ENCODE assay signal across 31 mouse cellular contexts in genomic region chr15:101522556-101523232, GRCm38 (mm10). TPM values are rescaled to one million over a fixed set of nuclear protein-coding genes. Genes with fewer than 3 reads are reported as not detected.
DNase-seq lines count a peak whose midpoint lies in the region; ATAC-seq and TF ChIP-seq lines count a peak whose summit lies in the region.
"Had no signal": no experiment of that assay in that cellular context is flagged by ENCODE, and none has a peak within 500 bp of the region (broad histone marks: within the 10 kb centered on the region; RNA-seq: fewer than 3 reads in every experiment).

No protein-coding gene starts in this region.

- no peaks in the 10 kb centered on the region for H3K9me3 ChIP-seq in liver, embryonic 11.5 days (ENCODE audit: control insufficient read depth, low read length)
- H3K9me3 ChIP-seq: embryonic facial prominence, embryonic 12.5 days; heart, embryonic 15.5 days; neural tube, embryonic 15.5 days had no signal

- no peak for TF ChIP-seq POLR2A in liver, adult 2 months (IDR thresholded peaks at IDR 0.05; ENCODE audit: extremely low read depth, insufficient read depth, low read length)

- 54% methylated on average over 4 of the region's 4 CpGs for WGBS in liver, adult 2 months
- 67% methylated on average over 4 of the region's 4 CpGs for WGBS in liver, embryonic 11.5 days

- H3K27ac ChIP-seq in liver, adult 2 months (replicated peaks; ENCODE audit: insufficient read depth, low read depth, low read length): no peak overlapping the region
- no peak overlapping the region for H3K27ac ChIP-seq in liver, embryonic 11.5 days (ENCODE audit: low read depth, low read length)
- H3K27ac ChIP-seq: embryonic facial prominence, embryonic 12.5 days; heart, embryonic 15.5 days; hindbrain, postnatal 0 days; neural tube, embryonic 15.5 days had no signal

- H3K27me3 ChIP-seq in liver, adult 2 months (ENCODE audit: control insufficient read depth, insufficient read depth, low read length): no peaks in the 10 kb centered on the region; the same call in 1 of the 2 replicates
- H3K27me3 ChIP-seq in liver, embryonic 11.5 days (replicated peaks; ENCODE audit: control insufficient read depth, insufficient read depth, low read length): peaks cover 2% of the 10 kb centered on the region; the same call in 1 of the 2 replicates
- H3K27me3 ChIP-seq: embryonic facial prominence, embryonic 12.5 days had no signal

- TF ChIP-seq CTCF in liver, adult 2 months (IDR thresholded peaks at IDR 0.05; ENCODE audit: low read depth, low read length): no peak

- no peaks in the 10 kb centered on the region for H3K4me1 ChIP-seq in liver, adult 2 months (ENCODE audit: control insufficient read depth, insufficient read depth, low read length)
- H3K4me1 ChIP-seq in liver, embryonic 11.5 days (replicated peaks; ENCODE audit: control insufficient read depth, insufficient read depth, low read length): no peaks in the 10 kb centered on the region
- H3K4me1 ChIP-seq: embryonic facial prominence, embryonic 12.5 days; heart, embryonic 15.5 days; neural tube, embryonic 15.5 days had no signal

- no peak overlapping the region for H3K9ac ChIP-seq in liver, adult 2 months (ENCODE audit: low read depth, low read length)
- H3K9ac ChIP-seq in liver, embryonic 11.5 days (ENCODE audit: low read depth, low read length): no peak overlapping the region
- H3K9ac ChIP-seq: embryonic facial prominence, embryonic 12.5 days; heart, embryonic 15.5 days; neural tube, embryonic 15.5 days had no signal

- H3K79me2 ChIP-seq in liver, adult 2 months (ENCODE audit: control insufficient read depth, insufficient read depth, low read length): no peaks in the 10 kb centered on the region

- H3K4me2 ChIP-seq in liver, embryonic 11.5 days: no peak overlapping the region
- H3K4me2 ChIP-seq: embryonic facial prominence, embryonic 12.5 days; heart, embryonic 15.5 days; neural tube, embryonic 15.5 days had no signal

- H3K4me3 ChIP-seq in liver, adult 2 months (ENCODE audit: insufficient read depth, low read depth, low read length): no peak overlapping the region
- H3K4me3 ChIP-seq in liver, embryonic 11.5 days (ENCODE audit: low read depth, low read length): no peak overlapping the region
- H3K4me3 ChIP-seq: embryonic facial prominence, embryonic 12.5 days; heart, embryonic 15.5 days; neural tube, embryonic 15.5 days had no signal

- no peaks in the 10 kb centered on the region for H3K36me3 ChIP-seq in liver, adult 2 months (ENCODE audit: control insufficient read depth, insufficient read depth, low read length)
- H3K36me3 ChIP-seq in liver, embryonic 11.5 days (ENCODE audit: control insufficient read depth, insufficient read depth, low read length): no peaks in the 10 kb centered on the region
- H3K36me3 ChIP-seq: embryonic facial prominence, embryonic 12.5 days; G1E; heart, embryonic 15.5 days; neural tube, embryonic 15.5 days had no signal

- ATAC-seq in liver, embryonic 11.5 days (replicated peaks; ENCODE audit: low FRiP score): no peak
- no peak for ATAC-seq in cerebellum, adult (ENCODE audit: insufficient number of reproducible peaks, low FRiP score, low TSS enrichment)
- ATAC-seq: activated CD4-positive, CD25-positive, alpha-beta regulatory T cell, adult 4 months; CD4-positive, CD25-positive, alpha-beta regulatory T cell, adult 4 months; forebrain, embryonic 16.5 days; hindbrain, postnatal 0 days; midbrain, embryonic 16.5 days had no signal

- DNase-seq in adrenal gland, adult 2 months: peak; percentile 21
- no peak for DNase-seq in adrenal gland, postnatal 25 days
- DNase-seq in liver, adult 2 months (ENCODE audit: extremely low read depth, low read depth, low spot score): peak; percentile 1
- DNase-seq in liver, embryonic 11.5 days (ENCODE audit: low spot score): no peak
- DNase-seq in kidney, postnatal 25 days: peak; percentile 32 to 70
- DNase-seq in testis, postnatal 14 days (ENCODE audit: low spot score): no peak
- DNase-seq: cerebellum, adult 8-10 months; gastrocnemius, postnatal 36 days; heart, postnatal 4 days; lung, postnatal 14 days had no signal

RNA-seq across cellular contexts. Expression of gene Gm49425, which starts 5.6 kb away (rescaled TPM):
- total RNA-seq in adrenal gland, adult 2 months (2021): not detected
- not detected in 2 replicates for polyA plus RNA-seq in adrenal gland, adult 2 months (2012; rRNA removed)
- not detected in 2 replicates for total RNA-seq in adrenal gland, postnatal 25 days (2021)
- total RNA-seq in liver, adult 2 months (2014; rRNA removed): not detected in 2 replicates
- polyA plus RNA-seq in liver, adult 2 months (2012; rRNA removed): not detected in 2 replicates
- polyA plus RNA-seq in liver, embryonic 11.5 days (2014; fragmentation: Nextera tagmentation; extraction: Ambion mirVana): not detected in 2 replicates
- total RNA-seq: adrenal gland, postnatal 4 days; common myeloid progenitor, adult 5-6 weeks; G1E; gastrocnemius, postnatal 36 days; heart, adult 8-10 months; heart, postnatal 4 days; hindbrain, postnatal 0 days; layer of hippocampus, adult 18-20 months; layer of hippocampus, postnatal 25 days; left cerebral cortex, postnatal 25 days; megakaryocyte-erythroid progenitor cell, adult 5-6 weeks had no signal
- polyA plus RNA-seq: activated CD4-positive, CD25-positive, alpha-beta regulatory T cell, adult 4 months; CD4-positive, CD25-positive, alpha-beta regulatory T cell, adult 4 months; embryonic facial prominence, embryonic 12.5 days; forebrain, embryonic 16.5 days; G1E; heart, embryonic 15.5 days; hindbrain, postnatal 0 days; liver, embryonic 16.5 days; midbrain, embryonic 16.5 days; spleen, adult 2 months; stomach, embryonic 14.5 days had no signal

RNA-seq across cellular contexts. Expression of gene Krt84, which starts 9.9 kb away (rescaled TPM):
- not detected for total RNA-seq in adrenal gland, adult 2 months (2021)
- polyA plus RNA-seq in adrenal gland, adult 2 months (2012; rRNA removed): not detected in 2 replicates
- not detected in 2 replicates for total RNA-seq in adrenal gland, postnatal 25 days (2021)
- not detected in 2 replicates for total RNA-seq in liver, adult 2 months (2014; rRNA removed)
- polyA plus RNA-seq in liver, adult 2 months (2012; rRNA removed): not detected in 2 replicates
- not detected in 2 replicates for polyA plus RNA-seq in liver, embryonic 11.5 days (2014; fragmentation: Nextera tagmentation; extraction: Ambion mirVana)
- total RNA-seq: adrenal gland, postnatal 4 days; common myeloid progenitor, adult 5-6 weeks; gastrocnemius, postnatal 36 days; heart, adult 8-10 months; heart, postnatal 4 days; hindbrain, postnatal 0 days; layer of hippocampus, adult 18-20 months; layer of hippocampus, postnatal 25 days; left cerebral cortex, postnatal 25 days; megakaryocyte-erythroid progenitor cell, adult 5-6 weeks had no signal
- polyA plus RNA-seq: activated CD4-positive, CD25-positive, alpha-beta regulatory T cell, adult 4 months; CD4-positive, CD25-positive, alpha-beta regulatory T cell, adult 4 months; forebrain, embryonic 16.5 days; G1E; heart, embryonic 15.5 days; hindbrain, postnatal 0 days; liver, embryonic 16.5 days; midbrain, embryonic 16.5 days; spleen, adult 2 months; stomach, embryonic 14.5 days had no signal

RNA-seq across cellular contexts. Expression of gene Krt82, which starts 27.8 kb away (rescaled TPM):
- total RNA-seq in adrenal gland, adult 2 months (2021): not detected
- polyA plus RNA-seq in adrenal gland, adult 2 months (2012; rRNA removed): not detected in 2 replicates
- total RNA-seq in adrenal gland, postnatal 25 days (2021): not detected in 2 replicates
- not detected in 2 replicates for total RNA-seq in liver, adult 2 months (2014; rRNA removed)
- polyA plus RNA-seq in liver, adult 2 months (2012; rRNA removed): not detected in 2 replicates
- not detected in 2 replicates for polyA plus RNA-seq in liver, embryonic 11.5 days (2014; fragmentation: Nextera tagmentation; extraction: Ambion mirVana)
- total RNA-seq: adrenal gland, postnatal 4 days; common myeloid progenitor, adult 5-6 weeks; G1E; gastrocnemius, postnatal 36 days; heart, adult 8-10 months; heart, postnatal 4 days; hindbrain, postnatal 0 days; layer of hippocampus, adult 18-20 months; layer of hippocampus, postnatal 25 days; left cerebral cortex, postnatal 25 days; megakaryocyte-erythroid progenitor cell, adult 5-6 weeks had no signal
- polyA plus RNA-seq: activated CD4-positive, CD25-positive, alpha-beta regulatory T cell, adult 4 months; CD4-positive, CD25-positive, alpha-beta regulatory T cell, adult 4 months; embryonic facial prominence, embryonic 12.5 days; forebrain, embryonic 16.5 days; G1E; heart, embryonic 15.5 days; hindbrain, postnatal 0 days; limb, embryonic 14.5 days; liver, embryonic 16.5 days; midbrain, embryonic 16.5 days; neural tube, embryonic 15.5 days; spleen, adult 2 months; stomach, embryonic 14.5 days had no signal

RNA-seq across cellular contexts. Expression of gene Krt83, which starts 31.4 kb away (rescaled TPM):
- total RNA-seq in adrenal gland, adult 2 months (2021): not detected
- 0.12 TPM in 1 of 2 replicates, not detected in the other for polyA plus RNA-seq in adrenal gland, adult 2 months (2012; rRNA removed)
- not detected in 2 replicates for total RNA-seq in adrenal gland, postnatal 25 days (2021)
- total RNA-seq in liver, adult 2 months (2014; rRNA removed): not detected in 2 replicates
- polyA plus RNA-seq in liver, adult 2 months (2012; rRNA removed): not detected in 2 replicates
- not detected in 2 replicates for polyA plus RNA-seq in liver, embryonic 11.5 days (2014; fragmentation: Nextera tagmentation; extraction: Ambion mirVana)
- total RNA-seq: adrenal gland, postnatal 4 days; common myeloid progenitor, adult 5-6 weeks; G1E; gastrocnemius, postnatal 36 days; heart, adult 8-10 months; heart, postnatal 4 days; hindbrain, postnatal 0 days; layer of hippocampus, adult 18-20 months; layer of hippocampus, postnatal 25 days; left cerebral cortex, postnatal 25 days; megakaryocyte-erythroid progenitor cell, adult 5-6 weeks had no signal
- polyA plus RNA-seq: embryonic facial prominence, embryonic 12.5 days; forebrain, embryonic 16.5 days; G1E; heart, embryonic 15.5 days; hindbrain, postnatal 0 days; midbrain, embryonic 16.5 days; neural tube, embryonic 15.5 days; stomach, embryonic 14.5 days had no signal

RNA-seq across cellular contexts. Expression of gene Krt90, which starts 40.1 kb away (rescaled TPM):
- total RNA-seq in adrenal gland, adult 2 months (2021): not detected
- polyA plus RNA-seq in adrenal gland, adult 2 months (2012; rRNA removed): not detected in 2 replicates
- not detected in 2 replicates for total RNA-seq in adrenal gland, postnatal 25 days (2021)
- not detected in 2 replicates for total RNA-seq in liver, adult 2 months (2014; rRNA removed)
- not detected in 2 replicates for polyA plus RNA-seq in liver, adult 2 months (2012; rRNA removed)
- 0.06 and 0.08 TPM in 2 replicates for polyA plus RNA-seq in liver, embryonic 11.5 days (2014; fragmentation: Nextera tagmentation; extraction: Ambion mirVana)
- total RNA-seq: common myeloid progenitor, adult 5-6 weeks; G1E; gastrocnemius, postnatal 36 days; heart, adult 8-10 months; hindbrain, postnatal 0 days; layer of hippocampus, adult 18-20 months; layer of hippocampus, postnatal 25 days; left cerebral cortex, postnatal 25 days; megakaryocyte-erythroid progenitor cell, adult 5-6 weeks had no signal
- polyA plus RNA-seq: activated CD4-positive, CD25-positive, alpha-beta regulatory T cell, adult 4 months; CD4-positive, CD25-positive, alpha-beta regulatory T cell, adult 4 months; G1E; heart, embryonic 15.5 days; liver, embryonic 16.5 days; spleen, adult 2 months had no signal

Comparison
In these comparisons a context has a peak if more than half of its experiments do, and no peak if none do; other contexts are left out.
1. DNase-seq: peak in adrenal gland, adult 2 months (single experiment), liver, adult 2 months (single experiment) and kidney, postnatal 25 days (2 of 2); none in adrenal gland, postnatal 25 days (single experiment), liver, embryonic 11.5 days (single experiment) and testis, postnatal 14 days (single experiment).